Mouse (Mus musculus) midbrain, embryonic 11.5 days (tissue): ENCODE data around the gene Cox4i1. TPM values are rescaled to one million over a fixed set of nuclear protein-coding genes. Genes with fewer than 3 reads are reported as not detected.

Experiments used
- ATAC-seq: fragments of 200-750 bp; cut with Nextera tagmentation; 2 replicates; pipeline ENCODE4 v1.8.0; 2017; ENCODE audit warnings: moderate TSS enrichment, moderate library complexity; ENCODE audit not compliant: low FRiP score
- DNase-seq: peaks from one replicate; pipeline ENCODE4 v3.0.0; 2015; ENCODE audit warnings: low spot score; ENCODE audit errors: missing footprints
- H3K27ac ChIP-seq: fragments of 300-500 bp; sonication (generic); 2 replicates; pipeline ENCODE4 v1.5.1; 2014; ENCODE audit warnings: low read depth, low read length
- H3K27me3 ChIP-seq: fragments of 300-500 bp; sonication (generic); 2 replicates; pipeline ENCODE4 v1.6.1; 2014; ENCODE audit warnings: mild to moderate bottlenecking, low read length, moderate library complexity, mixed read lengths; ENCODE audit not compliant: control insufficient read depth, insufficient read depth
- H3K36me3 ChIP-seq: fragments of 300-500 bp; sonication (generic); 2 replicates; pipeline ENCODE4 v1.6.1; 2014; ENCODE audit warnings: mild to moderate bottlenecking, low read length, moderate library complexity, mixed read lengths; ENCODE audit not compliant: control insufficient read depth, insufficient read depth
- H3K4me1 ChIP-seq: fragments of 300-500 bp; sonication (generic); 2 replicates; pipeline ENCODE4 v1.6.1; 2014; ENCODE audit warnings: low read length; ENCODE audit not compliant: control insufficient read depth, insufficient read depth
- H3K4me2 ChIP-seq: fragments of 300-500 bp; sonication (generic); 2 replicates; pipeline ENCODE4 v1.6.1; 2014; ENCODE audit warnings: mild to moderate bottlenecking, moderate library complexity
- H3K4me3 ChIP-seq: fragments of 300-500 bp; sonication (generic); 2 replicates; pipeline ENCODE4 v1.5.1; 2014; ENCODE audit warnings: low read depth, low read length
- H3K9ac ChIP-seq: fragments of 300-500 bp; sonication (generic); 2 replicates; pipeline ENCODE4 v1.6.1; 2014; ENCODE audit warnings: low read length
- H3K9me3 ChIP-seq: fragments of 300-500 bp; sonication (generic); 2 replicates; pipeline ENCODE4 v1.6.1; 2016; ENCODE audit warnings: low read length; ENCODE audit not compliant: control insufficient read depth
- WGBS: fragments of 180-500 bp; shearing (Covaris S2); extraction: QIAGEN DNeasy Blood & Tissue Kit; methylation state at CpG from one replicate; pipeline ENCODE4 v1.1.7; 2014; 5-methylcytosine and 5-hydroxymethylcytosine counted together
- polyA plus RNA-seq: library from polyadenylated mRNA; unstranded; fragments of >200 nt; fragmentation: Nextera tagmentation; extraction: Ambion mirVana; gene quantifications from 2 replicates; pipeline ENCODE4 v1.2.1, GENCODE M21; 2014

Gene Cox4i1
- polyA plus RNA-seq, 1 experiment from 2014 or later: 953 TPM

GRCm38 (mm10) chr8:120647532-120647931 lies 20.5 kb upstream of the Cox4i1 start, which contains the start of gene 1190005I06Rik:
Gene 1190005I06Rik, minus strand, starts transcription at chr8:120647632.
- Histone ChIP-seq H3K9me3 (no peaks in the 10 kb centered on the region), H3K9ac (no peak within 1 kb of the TSS), H3K4me2 (no peak within 1 kb of the TSS), H3K4me3 (no peak within 1 kb of the TSS), H3K4me1 (0 out of 2 replicates have a peak, but pooled peaks cover 2% of the 10 kb centered on the region), H3K27me3 (no peaks in the 10 kb centered on the region), H3K27ac (no peak within 1 kb of the TSS), H3K36me3 (no peaks in the 10 kb centered on the region)
- 24% methylated on average over 7 of the region's 7 CpGs for WGBS
- DNase-seq: no peak
- ATAC-seq: no peak

DNA sequence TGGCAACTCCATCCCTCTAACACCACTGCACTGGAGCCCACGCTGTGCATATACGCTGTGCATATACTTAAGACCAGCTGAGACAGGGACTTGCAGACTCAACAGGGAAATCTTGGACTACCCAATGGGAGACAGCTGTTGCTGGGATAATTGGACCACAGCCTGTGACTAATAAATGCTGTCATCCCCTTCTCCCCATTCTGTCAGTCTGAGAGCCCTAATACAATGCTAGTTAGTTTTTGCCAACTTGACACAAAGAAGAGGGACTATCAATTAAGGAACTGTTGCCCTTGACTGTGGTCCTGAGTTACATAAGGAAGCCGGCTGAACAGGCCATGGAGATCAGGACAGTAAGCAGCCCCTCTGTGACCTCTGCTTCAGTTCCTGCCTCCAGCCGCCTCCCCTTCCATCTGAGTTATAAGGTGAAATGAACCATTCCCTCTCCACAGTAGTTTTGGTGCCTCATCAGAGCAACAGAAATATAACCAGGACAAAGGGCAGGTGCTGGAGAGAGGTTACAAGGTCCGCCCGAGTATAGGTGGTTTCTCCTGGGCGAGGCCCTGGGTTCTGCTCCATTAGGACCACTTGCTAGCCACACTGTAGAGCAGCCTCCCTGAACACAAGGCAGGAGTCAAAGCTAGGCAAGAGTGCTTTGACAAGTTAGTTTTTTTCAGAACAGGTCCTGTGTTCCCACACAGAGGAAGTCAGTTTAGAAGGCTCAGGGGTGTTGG lies 11.5 kb upstream of the Cox4i1 start:
- Histone ChIP-seq H3K4me2 (no peak overlapping the region), H3K27ac (no peak overlapping the region), H3K9me3 (no peaks in the 10 kb centered on the region), H3K4me3 (no peak overlapping the region), H3K4me1 (no peaks in the 10 kb centered on the region), H3K27me3 (no peaks in the 10 kb centered on the region), H3K9ac (no peak overlapping the region), H3K36me3 (peaks cover 21% of the 10 kb centered on the region)
- DNase-seq: no peak
- ATAC-seq: no peak
- 88% methylated on average over 7 of the region's 7 CpGs for WGBS

DNA sequence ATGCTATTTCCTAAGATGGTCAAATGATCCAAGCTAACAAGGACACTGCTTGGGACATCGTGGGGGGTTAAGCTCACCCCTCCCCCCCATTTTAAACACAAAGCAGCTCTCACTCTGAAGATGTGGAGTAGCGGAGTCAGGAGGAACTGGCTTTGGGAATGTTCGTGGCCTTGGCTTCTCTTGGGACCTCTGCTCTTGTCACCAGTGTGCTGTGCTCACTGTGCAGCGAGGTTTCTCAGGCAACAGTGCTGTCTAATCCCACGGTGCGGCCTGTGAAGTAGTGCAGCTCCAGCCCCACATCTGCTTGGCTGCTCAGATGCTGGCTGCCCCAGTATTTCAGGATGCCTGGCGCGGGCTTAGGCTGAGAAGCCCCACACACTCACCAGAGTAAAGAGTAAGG lies 10.6 kb upstream of the Cox4i1 start:
- H3K36me3 ChIP-seq: peaks cover 21% of the 10 kb centered on the region
- DNase-seq (no peak), ATAC-seq (no peak)
- H3K9ac ChIP-seq: no peak overlapping the region
- no peaks in the 10 kb centered on the region for H3K4me1 ChIP-seq
- 88% methylated on average over 8 of the region's 8 CpGs for WGBS
- no peak overlapping the region for H3K27ac ChIP-seq
- no peak overlapping the region for H3K4me2 ChIP-seq
- H3K27me3 ChIP-seq: no peaks in the 10 kb centered on the region
- no peaks in the 10 kb centered on the region for H3K9me3 ChIP-seq
- no peak overlapping the region for H3K4me3 ChIP-seq

DNA sequence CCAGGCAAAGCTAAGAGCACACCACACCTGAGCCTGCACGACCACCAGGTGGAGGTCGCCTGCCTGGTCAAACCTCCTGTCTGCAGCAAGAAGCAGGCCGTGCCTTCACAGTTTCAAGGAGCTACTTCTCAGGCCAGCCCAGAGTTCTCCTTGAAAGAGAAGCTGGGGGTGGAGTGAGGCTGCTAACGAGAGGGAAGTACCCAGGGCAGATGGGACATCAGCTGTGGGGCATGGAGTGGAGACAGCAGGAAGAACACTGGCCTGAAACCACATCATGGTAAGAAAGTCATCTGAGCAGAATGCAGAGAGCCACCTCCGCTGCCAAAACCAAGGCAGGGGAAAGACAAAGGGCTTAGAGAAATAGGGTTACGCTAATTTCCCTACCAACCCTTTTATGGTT lies 3.5 kb upstream of the Cox4i1 start:
- no peak overlapping the region for H3K9ac ChIP-seq
- 85% methylated on average over 6 of the region's 6 CpGs for WGBS
- no peak overlapping the region for H3K27ac ChIP-seq
- H3K36me3 ChIP-seq: no peaks in the 10 kb centered on the region
- ATAC-seq (no peak), DNase-seq (no peak)
- H3K4me1 ChIP-seq: peaks cover 18% of the 10 kb centered on the region
- no peak overlapping the region for H3K4me2 ChIP-seq
- H3K9me3 ChIP-seq: no peaks in the 10 kb centered on the region
- no peaks in the 10 kb centered on the region for H3K27me3 ChIP-seq
- H3K4me3 ChIP-seq: no peak overlapping the region

GRCm38 (mm10) chr8:120665726-120666455 lies 2.1 kb upstream of the Cox4i1 start:
- 70% methylated on average over 3 of the region's 3 CpGs for WGBS
- ATAC-seq (no peak), DNase-seq (no peak)
- H3K9me3 ChIP-seq: no peaks in the 10 kb centered on the region
- peak overlapping the region; percentile 89; the same call in 1 of the 2 replicates for H3K4me2 ChIP-seq
- H3K9ac ChIP-seq: no peak overlapping the region
- no peaks in the 10 kb centered on the region for H3K27me3 ChIP-seq
- H3K4me3 ChIP-seq: no peak overlapping the region
- peaks cover 18% of the 10 kb centered on the region for H3K4me1 ChIP-seq
- H3K27ac ChIP-seq: no peak overlapping the region
- no peaks in the 10 kb centered on the region for H3K36me3 ChIP-seq

GRCm38 (mm10) chr8:120666807-120667470 lies 1.1 kb upstream of the Cox4i1 start:
- Histone ChIP-seq H3K9me3 (no peaks in the 10 kb centered on the region), H3K4me2 (peak overlapping the region; percentile 89), H3K4me1 (peaks cover 18% of the 10 kb centered on the region), H3K9ac (peak overlapping the region; percentile 77), H3K27me3 (no peaks in the 10 kb centered on the region), H3K4me3 (peak overlapping the region; percentile 92), H3K36me3 (no peaks in the 10 kb centered on the region), H3K27ac (no peak overlapping the region)
- ATAC-seq (no peak), DNase-seq (peak; percentile 88)
- 2% methylated on average over 17 of the region's 17 CpGs for WGBS

DNA sequence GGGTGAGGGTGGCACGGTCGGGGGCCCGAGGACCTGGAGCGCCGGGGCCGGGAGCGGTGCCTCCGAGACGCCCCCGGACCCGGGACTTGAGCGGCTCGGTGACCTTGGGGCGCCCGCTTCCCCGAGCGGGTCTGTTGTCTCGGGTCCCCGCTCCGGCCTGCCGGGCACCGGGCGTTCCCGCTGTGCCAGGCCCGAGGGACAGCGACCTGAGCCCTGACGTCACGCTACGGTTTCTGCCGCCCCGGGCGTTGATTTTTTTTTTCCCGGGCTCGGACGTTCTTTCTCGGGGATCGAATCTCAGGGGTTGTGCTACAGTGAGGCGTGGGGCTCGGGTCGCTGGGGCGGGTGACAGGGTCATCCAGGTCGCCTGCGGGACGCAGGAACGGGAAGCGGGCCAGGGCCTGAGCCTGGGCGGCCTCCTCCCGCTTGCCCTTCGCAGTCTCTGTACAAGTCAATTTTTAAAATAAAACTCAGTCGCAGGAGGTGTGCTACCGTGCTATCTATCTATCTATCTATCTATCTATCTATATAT lies 418 bp downstream of the Cox4i1 start, which contains the start of gene Emc8:
Emc8 (minus strand) TSS at position 200 of the 532 bp plus-strand sequence.
- Histone ChIP-seq H3K27ac (peak within 1 kb of the TSS; percentile 27; the same call in 1 of the 2 replicates), H3K27me3 (no peaks in the 10 kb centered on the region), H3K9me3 (no peaks in the 10 kb centered on the region), H3K4me1 (peaks cover 18% of the 10 kb centered on the region), H3K36me3 (peaks cover 9% of the 10 kb centered on the region), H3K4me2 (peak within 1 kb of the TSS; percentile 89), H3K9ac (peak within 1 kb of the TSS; percentile 77), H3K4me3 (peak within 1 kb of the TSS; percentile 92)
- under 1% methylated on average over 46 of the region's 51 CpGs for WGBS
- DNase-seq: no peak
- ATAC-seq: peak; percentile 18; the same call in 1 of the 2 replicates

GRCm38 (mm10) chr8:120671775-120672174 lies 3.8 kb downstream of the Cox4i1 start:
- WGBS: 62% methylated on average over 6 of the region's 6 CpGs
- Histone ChIP-seq H3K27ac (no peak overlapping the region), H3K4me2 (no peak overlapping the region), H3K4me1 (peaks cover 9% of the 10 kb centered on the region), H3K27me3 (no peaks in the 10 kb centered on the region), H3K9ac (no peak overlapping the region), H3K9me3 (no peaks in the 10 kb centered on the region), H3K4me3 (no peak overlapping the region), H3K36me3 (peaks cover 10% of the 10 kb centered on the region)
- ATAC-seq (no peak), DNase-seq (no peak)
